Mouse (Mus musculus): ENCODE measurements around the gene BC024978.

DNA sequence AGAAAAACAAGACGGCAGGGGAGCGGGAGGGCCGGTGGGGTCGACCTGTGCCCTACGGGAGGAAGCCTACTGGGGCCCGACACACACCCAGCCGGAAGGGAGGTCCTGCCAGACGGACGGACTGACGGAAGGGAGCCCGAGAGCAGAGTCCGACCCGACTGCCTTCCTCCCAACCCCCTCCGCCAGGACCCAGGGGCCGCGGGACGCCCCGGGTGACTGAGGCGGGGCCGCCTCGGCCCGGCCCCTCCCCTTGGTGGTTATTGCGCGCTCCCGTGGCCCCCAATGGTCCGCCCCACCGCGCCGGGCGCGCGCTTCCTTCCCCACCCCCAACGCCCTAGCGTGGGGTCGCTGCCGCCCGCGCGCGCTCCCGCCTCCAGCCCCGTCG lies 29.4 kb upstream of the BC024978 start:
- TF ChIP-seq CTCF (IDR thresholded peaks at IDR 0.05) (no peak), EP300 (IDR thresholded peaks at IDR 0.05) (no peak)

Measured in lung, postnatal 0 days (tissue).